Mouse (Mus musculus) myocyte (in vitro differentiated cells): ENCODE measurements around the gene Diaph2. TPM values are rescaled to one million over a fixed set of nuclear protein-coding genes. Genes with fewer than 3 reads are reported as not detected.

ENCODE experiments used
- H3K27me3 ChIP-seq: one replicate; pipeline ENCODE4 v1.6.1; 2011; ENCODE audit not compliant: control insufficient read depth, insufficient read depth, insufficient read length
- H3K36me3 ChIP-seq: one replicate; pipeline ENCODE4 v1.6.1; 2011; ENCODE audit not compliant: control insufficient read depth, insufficient read depth
- H3K4me2 ChIP-seq: one replicate; pipeline ENCODE4 v1.6.1; 2011; ENCODE audit warnings: low read depth, control low read depth
- H3K4me3 ChIP-seq: one replicate; pipeline ENCODE4 v1.5.1; 2011; ENCODE audit warnings: mild to moderate bottlenecking, control low read depth, moderate library complexity
- H3K79me2 ChIP-seq: one replicate; pipeline ENCODE4 v1.6.1; 2011; ENCODE audit not compliant: control insufficient read depth, insufficient read depth
- H3ac ChIP-seq: one replicate; pipeline ENCODE4 v1.6.1; 2011; ENCODE audit not compliant: control insufficient read depth, insufficient read length
- CEBPB ChIP-seq: IDR thresholded peaks from 2 replicates; pipeline ENCODE4 v1.6.1; 2011; ENCODE audit warnings: mild to moderate bottlenecking, moderate library complexity; ENCODE audit not compliant: poor library complexity, insufficient read depth, severe bottlenecking
- E2F4 ChIP-seq: IDR thresholded peaks from one replicate; pipeline ENCODE4 v1.6.1; 2011; ENCODE audit warnings: mild to moderate bottlenecking, control low read depth, moderate library complexity; ENCODE audit not compliant: insufficient read depth
- MAX ChIP-seq: IDR thresholded peaks from one replicate; pipeline ENCODE4 v1.6.1; 2011; ENCODE audit warnings: low read depth, mild to moderate bottlenecking, control low read depth
- MYOD1 ChIP-seq, 3 experiments: IDR thresholded peaks; one replicate each; pipeline ENCODE4 v1.6.1; 2011; ENCODE audit warnings: control low read depth in 2 of 3, low read depth in 2 of 3, mild to moderate bottlenecking in 2 of 3, moderate library complexity in 1 of 3; ENCODE audit not compliant: insufficient read length in 2 of 3, control insufficient read depth in 1 of 3
- MYOG ChIP-seq, 3 experiments: IDR thresholded peaks; one replicate each; pipeline ENCODE4 v1.6.1; 2011; ENCODE audit warnings: control low read depth in 2 of 3, low read depth in 2 of 3, mild to moderate bottlenecking in 2 of 3; ENCODE audit not compliant: insufficient read length in 2 of 3, control insufficient read depth in 1 of 3, insufficient read depth in 1 of 3
- POLR2A ChIP-seq: IDR thresholded peaks from one replicate; pipeline ENCODE4 v1.6.1; 2011; ENCODE audit warnings: low read depth, mild to moderate bottlenecking, control low read depth, moderate library complexity; ENCODE audit not compliant: insufficient read length
- POLR2AphosphoS2 ChIP-seq: IDR thresholded peaks from one replicate; pipeline ENCODE4 v1.6.1; 2011; ENCODE audit warnings: low read depth, control low read depth; ENCODE audit not compliant: insufficient read length
- REST ChIP-seq: IDR thresholded peaks from one replicate; pipeline ENCODE4 v1.6.1; 2011; ENCODE audit warnings: mild to moderate bottlenecking, control low read depth, moderate library complexity; ENCODE audit not compliant: insufficient read depth, insufficient read length
- SRF ChIP-seq: IDR thresholded peaks from one replicate; pipeline ENCODE4 v1.6.1; 2011; ENCODE audit warnings: low read depth; ENCODE audit not compliant: control insufficient read depth, insufficient read length
- TCF12 ChIP-seq: IDR thresholded peaks from one replicate; pipeline ENCODE4 v1.6.1; 2011; ENCODE audit warnings: mild to moderate bottlenecking, control low read depth; ENCODE audit not compliant: poor library complexity, insufficient read depth, severe bottlenecking
- TCF3 ChIP-seq: IDR thresholded peaks from one replicate; pipeline ENCODE4 v1.6.1; 2011; ENCODE audit warnings: low read depth, control low read depth; ENCODE audit not compliant: insufficient read length
- USF1 ChIP-seq: IDR thresholded peaks from one replicate; pipeline ENCODE4 v1.6.1; 2011; ENCODE audit warnings: low read depth, mild to moderate bottlenecking, control low read depth, moderate library complexity
- polyA plus RNA-seq: library from polyadenylated mRNA; unstranded; fragments of >200 nt; fragmentation: generic; extraction: Trizol; gene quantifications from one replicate; pipeline ENCODE4 v1.2.1, GENCODE M21; 2012; ENCODE audit warnings: missing spikeins

The Diaph2 gene
- polyA plus RNA-seq, 1 experiment: 1.4 TPM

DNA sequence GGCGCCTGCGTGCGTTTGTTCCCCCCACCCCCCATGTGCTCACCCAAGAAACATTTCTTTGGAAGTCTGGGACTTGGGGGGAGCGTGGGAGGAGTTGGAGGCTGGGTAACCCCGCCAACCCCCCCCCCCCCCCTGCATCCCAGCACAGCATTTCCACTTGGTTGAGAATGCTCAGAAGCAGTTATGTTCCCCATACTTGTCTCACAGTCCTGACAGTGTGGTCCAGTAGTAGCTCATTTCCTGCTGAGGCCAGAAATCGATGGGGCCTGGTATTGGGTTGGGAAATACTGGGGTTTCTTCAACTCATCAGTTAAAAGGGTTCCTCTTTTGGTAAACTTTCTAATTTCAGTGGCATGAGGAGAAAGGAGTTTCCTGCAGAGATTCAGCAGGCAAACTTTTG is 1.1 kb downstream of the Diaph2 start:
- TF ChIP-seq TCF3 (no peak), MYOD1 (IDR thresholded peaks at IDR 0.05; ENCODE audit: control insufficient read depth in 1 of 3, insufficient read length in 2 of 3, low read depth in 2 of 3) (no peak), E2F4 (no peak), TCF12 (no peak), POLR2A (no peak), MYOG (IDR thresholded peaks at IDR 0.05; ENCODE audit: control insufficient read depth in 1 of 3, insufficient read depth in 1 of 3, insufficient read length in 2 of 3, low read depth in 2 of 3) (no peak), MAX (no peak)
- no peaks in the 10 kb centered on the region for H3K36me3 ChIP-seq
- H3K79me2 ChIP-seq: peaks cover 20% of the 10 kb centered on the region
- H3K4me2 ChIP-seq: peak overlapping the region; percentile 77
- H3K4me3 ChIP-seq: peak overlapping the region; percentile 61
- H3K27me3 ChIP-seq: no peaks in the 10 kb centered on the region
- H3ac ChIP-seq: peak overlapping the region; percentile 49

DNA sequence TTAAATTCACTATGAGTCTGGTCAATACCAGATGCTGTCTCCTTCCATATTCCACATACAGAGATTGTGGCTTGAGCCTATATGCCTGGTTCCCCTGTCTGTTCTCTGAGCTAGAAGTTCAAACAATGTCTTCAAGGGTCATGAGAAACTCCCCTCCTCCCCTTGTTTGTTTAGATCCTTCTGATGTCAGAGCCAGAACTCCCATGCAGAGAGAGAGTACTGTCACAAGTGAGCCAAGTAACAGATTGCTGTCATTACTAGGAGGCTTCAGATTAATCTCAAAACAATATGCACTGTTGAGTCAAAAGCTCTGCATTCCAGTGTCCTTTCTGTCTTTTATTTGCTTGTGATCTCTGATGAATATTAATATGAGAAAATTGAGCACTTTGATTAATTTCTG is 7.1 kb downstream of the Diaph2 start:
- no peaks in the 10 kb centered on the region for H3K36me3 ChIP-seq

DNA sequence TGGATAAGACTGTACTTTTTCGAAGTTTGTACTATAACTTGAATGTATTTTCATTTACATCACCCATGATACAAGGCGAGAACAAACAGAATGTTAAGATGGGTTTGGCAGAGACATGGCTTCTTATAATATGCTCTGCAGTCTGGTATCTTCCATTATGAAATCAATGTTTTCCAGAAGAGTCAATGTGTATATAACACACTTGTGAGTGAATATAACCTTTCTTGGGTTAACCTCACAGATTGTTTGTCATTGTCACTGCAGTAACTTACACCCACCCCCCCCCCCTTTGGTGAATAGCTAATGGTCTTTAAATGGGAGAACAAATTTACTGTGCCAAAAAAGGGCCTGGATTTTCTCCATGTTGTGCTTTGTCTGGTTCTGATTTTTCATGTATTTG is 13.1 kb downstream of the Diaph2 start:
- Histone ChIP-seq H3ac (no peak overlapping the region), H3K4me2 (no peak overlapping the region), H3K27me3 (no peaks in the 10 kb centered on the region), H3K79me2 (peaks cover 18% of the 10 kb centered on the region), H3K4me3 (no peak overlapping the region), H3K36me3 (no peaks in the 10 kb centered on the region)
- TF ChIP-seq MAX (no peak), USF1 (no peak), CEBPB (no peak), POLR2AphosphoS2 (no peak), E2F4 (no peak)

More for the DNA sequence above, 7.1 kb downstream of the Diaph2 start:
- H3K27me3 ChIP-seq: no peaks in the 10 kb centered on the region
- TF ChIP-seq E2F4: no peak
- no peak for TF ChIP-seq SRF
- no peak for TF ChIP-seq MYOD1 (IDR thresholded peaks at IDR 0.05; ENCODE audit: control insufficient read depth in 1 of 3, insufficient read length in 2 of 3, low read depth in 2 of 3)
- no peak overlapping the region for H3ac ChIP-seq
- H3K4me3 ChIP-seq: no peak overlapping the region
- peaks cover 24% of the 10 kb centered on the region for H3K79me2 ChIP-seq
- no peak overlapping the region for H3K4me2 ChIP-seq

DNA sequence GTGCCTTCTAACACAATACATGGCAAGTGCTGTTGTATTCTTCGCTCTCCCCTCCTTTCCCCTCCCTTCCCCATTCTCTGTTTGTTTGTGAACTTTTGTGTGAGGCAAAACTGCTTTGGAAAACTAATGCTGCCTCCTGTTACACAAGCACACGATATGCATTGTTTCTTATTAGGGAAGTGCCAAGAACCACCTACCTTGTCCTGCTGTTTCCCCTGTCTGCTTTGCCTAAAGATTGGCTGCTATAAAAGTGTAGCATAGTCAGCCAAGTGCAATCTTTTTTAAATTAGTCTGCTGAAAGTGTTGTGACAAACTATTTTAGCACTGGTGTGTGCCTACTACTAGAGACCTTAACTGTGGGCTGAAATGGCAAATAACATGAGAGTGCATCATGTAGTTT is 15.8 kb downstream of the Diaph2 start:
- no peak for TF ChIP-seq USF1
- no peak for TF ChIP-seq REST
- TF ChIP-seq CEBPB: no peak
- no peak for TF ChIP-seq MYOD1 (IDR thresholded peaks at IDR 0.05; ENCODE audit: control insufficient read depth in 1 of 3, insufficient read length in 2 of 3, low read depth in 2 of 3)
- TF ChIP-seq E2F4: no peak
- TF ChIP-seq POLR2AphosphoS2: no peak
- no peak for TF ChIP-seq SRF
- no peak for TF ChIP-seq POLR2A
- no peak for TF ChIP-seq TCF12
- no peak for TF ChIP-seq MYOG (IDR thresholded peaks at IDR 0.05; ENCODE audit: control insufficient read depth in 1 of 3, insufficient read depth in 1 of 3, insufficient read length in 2 of 3, low read depth in 2 of 3)
- no peak for TF ChIP-seq TCF3
- no peak for TF ChIP-seq MAX
- Histone ChIP-seq H3K4me3 (no peak overlapping the region), H3K27me3 (no peaks in the 10 kb centered on the region), H3K36me3 (no peaks in the 10 kb centered on the region), H3ac (no peak overlapping the region), H3K4me2 (no peak overlapping the region), H3K79me2 (peaks cover 12% of the 10 kb centered on the region)

DNA sequence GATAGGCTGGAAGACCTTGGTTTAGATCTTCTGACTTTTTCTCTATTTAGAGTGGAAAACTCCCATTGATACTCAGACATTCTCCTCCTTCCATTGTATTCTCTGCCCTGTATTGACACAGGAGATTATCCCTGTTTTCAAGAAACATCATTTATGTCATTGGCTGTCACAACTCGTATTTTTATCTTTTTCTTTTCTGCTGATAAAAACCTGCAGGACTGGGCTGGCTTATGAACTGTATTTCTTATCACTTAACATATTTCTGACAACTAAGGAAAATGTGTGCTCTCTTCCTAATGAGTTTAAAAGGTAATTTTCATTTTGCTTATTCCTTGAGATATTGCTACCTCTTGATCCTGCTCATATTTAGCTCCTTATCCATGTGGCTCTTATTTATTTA is 17.3 kb downstream of the Diaph2 start:
- Histone ChIP-seq H3K27me3 (no peaks in the 10 kb centered on the region), H3K4me2 (no peak overlapping the region), H3K36me3 (no peaks in the 10 kb centered on the region), H3K79me2 (peaks cover 12% of the 10 kb centered on the region), H3ac (no peak overlapping the region), H3K4me3 (no peak overlapping the region)
- no peak for TF ChIP-seq MYOG (IDR thresholded peaks at IDR 0.05; ENCODE audit: control insufficient read depth in 1 of 3, insufficient read depth in 1 of 3, insufficient read length in 2 of 3, low read depth in 2 of 3)
- no peak for TF ChIP-seq TCF3
- no peak for TF ChIP-seq E2F4
- TF ChIP-seq MAX: no peak
- TF ChIP-seq USF1: no peak
- no peak for TF ChIP-seq REST

DNA sequence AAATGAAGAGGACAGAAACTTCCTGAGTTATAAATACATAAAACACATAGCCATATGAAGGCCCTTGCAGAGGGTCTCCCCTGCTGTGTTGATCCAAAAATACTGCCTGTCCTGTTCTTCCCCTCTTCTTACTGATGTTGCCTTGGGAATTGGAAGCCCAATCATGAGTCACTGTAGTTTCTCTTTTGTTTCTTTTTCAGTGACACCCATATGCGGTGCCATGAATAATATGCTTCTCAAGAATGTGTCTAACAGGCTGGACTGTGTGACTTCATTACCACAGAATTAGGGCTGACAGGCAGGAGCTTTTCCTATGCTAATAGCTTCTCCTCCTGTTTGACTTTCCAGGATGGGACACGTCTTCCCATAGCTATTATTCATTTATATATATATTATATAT is 21.1 kb downstream of the Diaph2 start:
- Histone ChIP-seq H3K79me2 (peaks cover 3% of the 10 kb centered on the region), H3K27me3 (no peaks in the 10 kb centered on the region)

More for the DNA sequence above, 21.1 kb downstream of the Diaph2 start:
- TF ChIP-seq SRF (no peak), CEBPB (no peak), MAX (no peak), POLR2AphosphoS2 (no peak), E2F4 (no peak), MYOD1 (IDR thresholded peaks at IDR 0.05; ENCODE audit: control insufficient read depth in 1 of 3, insufficient read length in 2 of 3, low read depth in 2 of 3) (no peak), POLR2A (no peak), REST (no peak), TCF3 (no peak), TCF12 (no peak)
- Histone ChIP-seq H3K4me2 (peak overlapping the region; percentile 55), H3K36me3 (no peaks in the 10 kb centered on the region), H3K4me3 (no peak overlapping the region), H3ac (no peak overlapping the region)
